Mouse (Mus musculus) hematopoietic stem cell, adult 5-6 weeks (primary cell): ENCODE data around the gene Gstt4. TPM values are rescaled to one million over a fixed set of nuclear protein-coding genes. Genes with fewer than 3 reads are reported as not detected.

ENCODE experiments used
- ATAC-seq, 2 experiments: fragments of 125-278 bp in 1 of 2; replicated peaks in 1 of 2; 2 replicates each; pipeline ENCODE4 v1.8.0; 2016 to 2017; ENCODE audit warnings: inconsistent platforms in 2 of 2, mild to moderate bottlenecking in 2 of 2, moderate number of reproducible peaks in 2 of 2, low read depth in 1 of 2, moderate TSS enrichment in 1 of 2; ENCODE audit not compliant: low FRiP score in 2 of 2, poor library complexity in 2 of 2, severe bottlenecking in 2 of 2, insufficient read depth in 1 of 2, low TSS enrichment in 1 of 2
- total RNA-seq: library from RNA; stranded (forward); fragments of 172-1452, 232-1000 nt; gene quantifications from 2 replicates; pipeline ENCODE4 v1.2.3, GENCODE M21; 2017

The Gstt4 gene
- total RNA-seq, 1 experiment from 2014 or later: not detected

DNA sequence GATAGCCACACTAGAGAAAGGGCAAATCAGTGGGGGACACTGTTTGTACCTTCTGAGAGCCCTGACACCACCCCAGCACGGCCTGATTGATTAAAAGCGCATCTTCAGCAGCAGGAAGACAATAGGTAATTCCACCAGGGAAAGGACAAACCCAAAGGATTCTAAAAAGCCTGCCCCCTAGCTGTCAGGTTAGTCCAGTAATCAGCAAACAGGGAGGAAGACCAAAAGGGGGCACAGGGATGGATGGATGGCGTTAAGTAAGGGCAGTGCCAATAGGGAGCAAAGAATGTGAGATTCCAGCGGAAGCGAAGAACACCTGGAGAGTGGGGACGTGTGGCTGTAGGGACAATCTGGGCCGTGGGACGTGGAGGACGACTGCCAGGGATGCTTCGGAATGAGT is 3.7 kb downstream of the Gstt4 start:
- no peak for ATAC-seq

DNA sequence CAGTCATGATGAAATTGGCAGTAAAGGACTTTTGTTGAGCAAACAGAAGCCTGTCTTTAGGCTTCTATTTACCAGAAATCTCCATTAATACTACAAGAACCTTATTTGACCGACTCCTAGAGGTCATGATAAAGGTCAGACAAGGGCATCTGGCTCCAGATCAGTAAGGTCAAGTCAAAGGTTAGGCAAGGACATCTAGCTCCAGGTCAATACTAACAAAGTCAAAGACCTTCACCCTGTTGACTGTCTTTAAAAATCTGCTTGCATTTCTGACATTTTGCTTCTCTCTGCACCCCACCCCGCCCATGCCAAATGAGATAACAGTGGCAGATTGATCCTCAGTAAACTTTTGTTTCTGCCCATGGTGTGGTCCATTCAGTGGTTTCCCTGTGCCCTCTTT is 18.1 kb downstream of the Gstt4 start:
- no peak for ATAC-seq

DNA sequence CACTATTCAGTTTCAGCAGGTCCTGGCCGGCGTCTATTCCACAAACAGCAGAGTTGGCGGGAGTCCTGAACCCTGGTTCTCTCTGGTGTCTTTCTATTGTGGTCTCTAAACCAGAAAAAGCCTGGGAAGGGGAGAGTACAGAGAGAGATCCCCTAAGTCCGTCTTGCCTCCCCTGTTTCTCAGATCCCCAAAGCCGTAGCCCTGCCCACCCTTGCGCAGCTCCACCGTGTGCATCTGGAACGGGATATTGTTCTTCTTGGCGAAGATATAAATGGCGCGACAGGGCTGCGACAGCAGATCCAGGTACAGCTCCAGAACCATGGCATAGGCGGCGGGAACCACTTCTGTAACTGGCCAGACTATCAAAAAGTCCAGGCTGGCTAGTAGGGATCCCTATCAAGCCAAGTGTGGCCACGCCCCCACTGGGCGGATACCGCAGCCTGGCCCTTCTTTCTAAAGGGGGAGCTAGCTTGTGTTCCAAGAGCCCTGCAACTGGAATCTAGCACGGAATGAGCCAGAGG is 24.1 kb downstream of the Gstt4 start, which contains the start of gene Gstt1:
Gene Gstt1 (minus strand): TSS at position 409 of the 521 bp plus-strand sequence.
- ATAC-seq: peak; percentile 69 to 75

DNA sequence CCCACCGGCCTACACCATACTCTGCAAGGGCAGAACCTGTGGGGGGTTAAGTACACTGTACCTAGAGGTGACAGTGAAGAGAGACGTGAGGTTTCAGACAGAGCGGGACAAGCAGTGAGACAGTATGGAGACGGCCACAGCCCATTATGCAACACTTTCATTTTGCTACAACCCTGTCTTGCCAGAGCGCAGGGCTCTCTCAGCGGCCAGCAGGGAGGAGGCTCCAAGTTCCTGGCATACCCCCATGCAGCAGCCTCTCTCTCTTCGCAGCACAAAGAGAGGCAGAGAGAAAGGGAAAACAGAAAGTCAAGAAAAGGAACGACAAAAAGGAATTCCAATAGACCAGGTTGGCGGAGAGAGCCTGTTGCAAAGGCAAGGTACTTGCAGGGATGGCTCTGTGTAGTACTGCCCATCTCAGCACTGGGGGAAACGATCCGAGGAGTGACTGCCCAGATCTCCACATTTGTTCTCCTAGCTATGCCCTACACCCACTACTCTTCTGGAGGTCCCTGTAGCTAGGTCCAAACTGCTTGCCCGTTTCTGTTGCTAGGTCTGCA is 24.6 kb downstream of the Gstt4 start:
- peak; percentile 70 to 74 for ATAC-seq

DNA sequence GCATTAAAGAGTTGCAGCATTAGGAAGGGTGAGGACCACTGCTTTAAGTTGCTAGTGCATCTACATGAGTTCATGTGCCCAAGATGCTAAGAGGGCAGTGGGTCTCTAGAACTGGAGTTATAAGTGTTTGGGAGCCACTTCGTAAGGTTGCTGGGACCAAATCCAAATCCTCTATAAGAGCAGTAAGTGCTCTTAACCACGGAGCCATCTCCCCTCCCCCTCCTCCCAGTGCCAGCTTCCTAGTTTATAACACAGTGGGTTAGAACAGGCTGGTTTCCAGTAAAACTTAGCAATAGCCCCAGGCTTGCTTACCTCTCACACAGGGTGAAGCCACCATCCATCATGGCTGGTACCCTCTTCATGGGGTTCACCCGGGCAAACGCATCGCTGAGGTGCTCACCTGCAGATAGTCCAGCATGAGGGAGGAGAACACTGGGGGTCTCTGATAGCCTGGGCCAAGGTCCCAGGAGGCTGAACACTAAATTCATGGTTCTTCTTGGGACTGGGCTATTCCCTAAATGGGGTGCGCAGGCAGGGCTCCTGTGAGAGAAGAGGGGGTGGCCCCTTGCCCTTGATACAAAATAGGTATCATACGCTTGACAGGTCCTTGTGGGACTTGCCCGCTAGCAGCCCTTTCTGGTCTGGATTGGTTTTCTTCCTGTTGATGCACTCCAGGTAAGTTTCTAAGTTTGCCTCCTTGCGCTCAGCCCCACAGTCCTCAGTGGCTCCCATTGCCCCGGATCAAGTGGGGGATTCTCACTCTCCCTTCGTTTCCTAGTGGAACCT is 25.4 kb downstream of the Gstt4 start:
- ATAC-seq: no peak

DNA sequence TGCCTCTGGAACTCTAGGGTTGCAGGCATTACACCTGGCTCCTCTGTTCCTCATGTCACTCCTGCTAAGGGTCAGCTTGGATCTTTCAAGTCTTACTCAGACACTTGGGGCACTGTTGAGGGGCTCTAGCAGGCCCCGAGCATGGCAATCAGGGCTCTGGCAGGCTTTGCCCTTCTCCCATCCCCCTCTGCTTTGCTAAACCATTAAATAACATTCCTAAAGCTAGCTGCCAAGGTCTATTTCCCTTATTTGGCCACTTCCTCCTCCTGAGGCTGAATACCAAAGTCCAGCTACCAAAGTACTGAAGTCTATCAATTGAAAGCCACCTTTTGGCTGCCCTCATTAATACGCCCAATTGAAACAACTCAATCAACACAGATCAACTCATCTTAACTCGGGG is 27.5 kb downstream of the Gstt4 start:
- ATAC-seq: no peak

DNA sequence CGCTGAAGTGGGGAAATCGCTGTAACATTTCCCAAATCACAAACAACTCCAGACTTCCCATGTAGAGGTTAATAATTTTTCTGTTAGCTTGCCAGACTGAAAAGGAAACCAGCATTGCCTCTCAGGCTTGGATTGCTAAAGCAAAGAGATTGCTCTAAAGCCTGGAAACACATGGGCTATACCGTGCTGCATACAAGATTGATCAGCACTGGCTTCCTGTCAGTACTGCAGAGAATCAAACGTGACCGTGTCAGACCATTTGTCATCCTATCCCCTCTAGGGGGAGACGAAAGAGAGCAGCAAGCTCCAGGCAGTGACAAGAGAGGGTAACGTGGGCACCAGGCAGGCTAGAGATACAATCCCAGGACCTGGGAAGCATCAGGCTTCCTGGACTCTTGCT is 31.6 kb downstream of the Gstt4 start:
- peak in 1 of 2 experiments; percentile 36; a peak in 2 of 4 replicates for ATAC-seq

DNA sequence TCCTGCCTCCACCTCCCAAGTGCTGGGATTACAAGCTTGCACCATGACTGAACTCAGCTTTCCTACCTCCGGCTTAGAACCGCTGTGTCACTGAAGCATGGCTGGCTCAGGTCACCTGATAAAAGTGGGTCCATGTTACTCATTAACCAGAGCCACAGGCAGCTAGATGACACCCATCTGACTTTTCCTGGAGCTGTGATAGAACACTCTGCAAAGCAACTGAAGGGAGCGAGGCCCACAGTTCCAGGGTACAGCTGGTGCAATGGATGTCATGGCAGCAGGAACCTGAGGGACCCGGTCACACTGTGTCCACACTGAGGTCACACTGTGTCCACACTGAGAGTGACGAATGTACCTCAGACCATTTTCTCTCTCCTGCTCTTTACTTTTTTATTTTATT is 32.5 kb downstream of the Gstt4 start:
- ATAC-seq: no peak

DNA sequence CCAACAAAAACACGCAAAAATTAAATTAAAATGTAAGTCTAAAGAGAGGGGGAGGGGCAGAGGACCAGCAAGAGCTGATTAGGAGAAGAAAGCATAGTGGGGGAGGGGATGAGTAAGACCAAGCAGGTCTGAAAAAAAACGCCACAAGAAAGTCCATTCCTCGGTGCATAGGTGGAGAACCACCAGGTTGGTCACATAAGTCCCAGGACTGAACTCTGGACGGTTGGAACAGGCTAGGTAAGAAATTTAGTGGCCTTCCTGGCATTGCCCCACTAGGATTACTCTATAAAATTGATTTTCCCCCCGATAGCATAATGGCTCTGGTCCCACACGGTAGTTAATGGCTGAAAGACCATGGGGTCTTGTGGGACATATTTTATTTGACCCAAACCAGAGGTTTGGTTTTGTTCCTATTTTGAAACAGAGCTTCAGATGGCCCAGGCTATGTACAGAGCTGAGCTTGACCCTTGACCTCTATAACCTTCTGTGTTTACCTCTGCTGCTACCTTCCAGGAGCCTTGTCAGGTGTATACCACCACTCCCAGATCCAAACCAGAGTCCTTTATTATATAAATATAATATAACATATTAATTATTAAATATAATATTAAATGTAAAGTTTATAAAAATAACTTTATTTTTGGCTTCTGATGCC is 33.1 kb downstream of the Gstt4 start:
- no peak for ATAC-seq

DNA sequence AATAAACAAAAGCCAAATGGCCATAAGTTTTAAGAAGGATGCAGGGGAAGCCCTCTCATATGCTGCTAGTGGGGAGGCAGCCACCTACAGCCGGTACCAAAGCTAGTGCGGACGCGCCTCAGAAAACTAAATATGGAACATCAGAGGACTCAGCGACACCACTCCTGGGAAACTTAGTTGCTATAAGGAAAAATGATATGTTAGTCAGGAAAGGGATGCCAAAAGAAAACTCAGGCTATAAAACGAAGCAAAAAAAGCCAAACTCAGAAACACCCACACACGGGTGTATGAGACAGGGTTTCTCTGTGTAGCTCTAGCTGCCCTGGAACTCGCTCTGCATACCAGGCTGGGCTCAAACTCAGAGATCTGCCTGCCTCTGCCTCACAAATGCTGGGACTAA is 34.1 kb downstream of the Gstt4 start:
- ATAC-seq: no peak

DNA sequence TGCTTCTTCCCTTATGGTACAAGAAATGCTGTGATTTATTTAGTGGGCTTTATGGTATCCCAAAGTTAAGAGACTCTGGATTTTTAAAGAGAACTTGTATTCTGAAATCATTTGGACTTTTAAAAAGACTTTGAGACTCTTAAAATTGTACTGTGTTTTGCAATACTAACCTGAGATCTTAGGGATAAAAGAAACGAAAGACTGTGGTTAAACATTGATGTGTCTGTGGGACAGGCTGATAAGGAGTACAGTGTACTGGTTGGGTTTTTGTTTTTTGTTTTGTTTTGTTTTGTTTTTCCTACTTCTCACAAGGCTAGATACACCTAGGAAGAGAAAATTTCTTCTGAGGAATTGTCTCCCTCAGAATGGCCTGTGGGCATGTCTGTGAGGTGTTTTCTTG is 36.9 kb downstream of the Gstt4 start:
- ATAC-seq: no peak

DNA sequence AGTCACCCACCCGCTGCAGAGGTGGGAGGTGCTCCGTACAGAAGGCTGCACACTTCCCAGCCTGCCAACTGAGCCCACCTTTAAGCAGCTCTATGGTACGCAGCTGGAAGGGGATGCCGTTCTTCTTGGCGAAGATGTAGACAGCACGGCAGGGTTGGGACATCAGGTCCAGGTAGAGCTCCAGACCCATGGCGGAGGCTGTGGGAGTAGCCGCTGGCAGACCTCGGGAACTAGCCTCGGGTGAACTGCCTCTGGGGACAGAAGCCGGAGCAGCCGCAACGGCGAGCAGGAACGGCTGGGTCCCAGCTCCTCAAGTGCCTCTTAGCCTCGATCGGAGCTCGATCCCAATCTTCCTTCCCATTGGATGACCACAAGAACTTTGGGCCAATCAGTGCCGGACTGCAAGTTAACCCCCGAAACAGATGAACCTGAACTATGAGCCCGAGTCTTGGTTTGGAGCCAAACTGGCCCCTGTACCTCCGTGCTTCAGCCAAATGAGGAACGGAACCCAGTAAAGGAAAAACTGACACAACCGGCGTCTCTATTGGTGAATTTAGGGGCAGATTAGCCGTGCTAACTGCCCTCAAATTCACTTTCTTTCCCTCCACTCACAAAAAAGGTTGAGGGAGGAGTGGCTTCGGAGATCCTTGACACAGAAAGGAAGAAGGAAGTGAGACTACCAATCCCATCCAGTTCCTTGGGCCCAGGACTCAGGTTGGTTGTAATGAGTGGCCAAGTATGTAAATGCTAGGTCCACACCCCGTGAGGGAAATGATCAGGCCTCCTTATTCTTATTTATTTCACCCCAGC is 41.4 kb downstream of the Gstt4 start, which contains the start of the genes Gm20441 and Gstt3:
Gene Gm20441 (minus strand): TSS at position 186 of the 810 bp plus-strand sequence.
Gene Gstt3 (minus strand): TSS at position 646 of the 810 bp plus-strand sequence.
- ATAC-seq: peak; percentile 77 to 80

DNA sequence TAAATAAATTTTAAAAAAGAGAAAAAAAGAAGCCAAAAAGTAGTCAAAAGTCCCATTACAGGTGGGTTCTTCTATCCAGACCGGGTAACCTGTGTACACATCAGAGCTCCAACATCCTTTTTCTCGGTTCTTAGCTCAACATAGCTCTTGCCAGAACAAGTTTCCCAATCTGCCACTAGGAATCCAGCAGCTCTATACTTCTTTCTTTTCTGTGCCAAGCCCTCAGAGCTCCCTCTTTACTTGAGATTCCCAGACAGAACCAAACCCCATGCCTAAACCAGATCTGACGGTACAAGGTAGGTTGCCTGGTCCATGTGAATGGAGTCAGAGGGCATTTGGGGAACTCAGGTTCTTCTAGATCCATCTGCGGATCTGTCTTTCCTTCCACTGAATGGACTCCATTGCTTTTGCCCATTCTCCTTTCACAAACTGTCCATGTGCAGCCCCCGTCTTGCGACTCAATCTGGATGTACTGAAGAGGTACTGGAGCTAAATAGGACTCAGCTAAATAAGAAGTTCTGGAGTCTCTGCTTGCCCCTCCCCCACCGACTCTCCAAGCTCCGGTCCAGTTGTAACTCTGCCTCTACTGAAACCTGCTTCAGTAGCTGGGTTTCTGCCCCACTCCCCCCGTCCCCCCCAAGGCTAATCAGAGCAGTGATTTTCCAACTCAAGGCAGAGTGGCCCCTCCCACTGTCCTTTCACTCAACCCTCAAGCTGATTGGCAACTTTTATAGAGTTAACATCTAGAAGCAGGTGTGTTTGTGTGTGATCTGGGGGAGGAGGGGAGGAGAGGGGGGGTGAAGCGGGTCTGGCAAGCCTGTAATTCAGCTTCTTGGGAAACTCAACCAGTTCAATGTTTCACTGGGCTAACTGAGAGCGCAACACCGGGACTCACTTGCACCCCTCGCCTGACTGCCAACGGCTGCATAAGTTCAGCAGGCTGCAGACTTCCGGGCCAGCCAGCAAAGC is 42.9 kb downstream of the Gstt4 start:
- ATAC-seq: no peak

DNA sequence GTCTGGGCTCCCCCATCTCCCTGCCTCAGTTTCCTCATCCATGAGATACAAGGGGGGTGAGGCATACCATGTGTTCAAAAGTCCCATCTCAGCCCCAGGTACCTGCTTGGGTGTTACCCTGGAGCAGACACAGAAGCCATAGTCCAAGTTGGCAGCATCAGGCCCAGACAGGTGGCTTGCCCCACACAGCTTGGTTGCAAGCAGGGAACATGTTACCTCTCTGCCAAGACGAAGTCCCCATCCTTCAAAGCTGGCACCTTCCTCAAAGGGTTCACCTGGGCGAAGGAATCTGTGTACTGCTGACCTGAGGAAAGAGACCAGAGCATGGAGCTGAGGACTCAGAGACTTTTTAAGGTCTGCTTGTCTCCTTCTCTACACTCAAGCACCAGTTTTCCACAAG is 44.5 kb downstream of the Gstt4 start:
- no peak for ATAC-seq

DNA sequence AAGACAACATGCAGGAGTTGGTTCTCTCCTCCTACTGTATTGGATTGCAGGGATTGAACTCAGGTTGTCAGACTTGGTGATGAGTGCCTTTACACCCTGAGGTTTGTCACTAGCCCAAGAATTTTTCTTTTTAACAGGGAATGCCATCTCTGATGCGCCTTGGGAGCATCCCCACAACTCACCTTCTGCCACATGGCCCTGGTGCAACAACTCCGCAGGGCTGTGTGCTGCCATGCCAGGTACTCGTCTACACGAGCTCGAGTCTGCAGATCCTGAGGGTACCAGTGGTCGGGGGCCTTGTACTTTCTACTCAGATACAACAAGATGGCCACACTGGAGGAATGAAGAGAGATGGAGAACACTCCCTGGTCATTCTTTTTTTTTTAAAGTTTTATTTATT is 45.8 kb downstream of the Gstt4 start:
- ATAC-seq: no peak

DNA sequence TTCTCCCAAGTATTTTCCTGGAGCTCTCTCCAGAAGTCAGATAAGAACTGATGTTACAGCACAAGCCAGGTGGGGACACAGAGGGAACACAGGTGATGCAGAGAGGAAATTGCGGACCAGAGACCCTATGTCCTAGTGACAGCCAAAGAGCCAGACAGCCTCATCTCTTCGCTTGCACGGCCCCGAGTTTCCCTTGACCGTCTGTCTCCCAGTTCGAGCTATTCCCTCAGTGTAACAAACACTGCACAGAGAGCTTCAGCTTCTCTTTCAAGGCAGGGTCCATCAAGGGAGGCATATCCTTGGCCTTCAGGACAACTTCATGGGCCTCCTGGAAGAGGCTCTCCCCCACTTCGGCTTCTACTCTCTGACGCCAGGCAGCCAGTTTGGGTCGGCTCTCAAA is 47.8 kb downstream of the Gstt4 start:
- no peak for ATAC-seq
